ENCODE assay signal across 9 mouse cellular contexts in the genomic region with DNA sequence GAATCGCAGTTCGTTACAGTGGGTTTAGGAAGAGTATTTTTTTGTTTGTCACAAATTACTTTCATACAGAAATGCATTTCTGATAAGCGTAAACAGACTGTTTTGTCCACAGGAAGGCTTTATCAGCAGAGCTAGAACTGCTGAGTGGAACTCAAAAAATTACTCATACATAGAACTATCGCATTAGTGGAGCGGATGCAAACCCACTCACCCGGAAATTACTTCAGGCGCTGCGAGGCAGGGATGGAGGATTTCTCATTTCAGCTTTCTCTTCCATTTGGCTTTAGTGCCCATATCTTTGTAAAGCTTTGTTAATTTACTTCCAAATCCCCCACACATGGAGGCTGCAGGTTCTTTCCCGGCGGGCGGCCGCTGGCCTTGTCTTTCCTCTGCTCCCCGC. TPM values are rescaled to one million over a fixed set of nuclear protein-coding genes. Genes with fewer than 3 reads are reported as not detected.
DNase-seq lines count a peak whose midpoint lies in the region; ATAC-seq and TF ChIP-seq lines count a peak whose summit lies in the region.
"Had no signal": no experiment of that assay in that cellular context is flagged by ENCODE, and none has a peak within 500 bp of the region (broad histone marks: within the 10 kb centered on the region; RNA-seq: fewer than 3 reads in every experiment).

No protein-coding gene starts in this region.

- intact Hi-C loops in heart, adult 2 months (cut with DNase I), result no loop called here
- intact Hi-C loops in left cerebral cortex, postnatal 14 days (cut with DNase I), result no loop called here
- intact Hi-C loops in gastrocnemius, postnatal 36 days (cut with DNase I), result no loop called here

- 19% methylated on average over 13 of the region's 13 CpGs for WGBS in heart, embryonic 13.5 days
- WGBS in heart, adult 2 months, result 32% methylated on average over 13 of the region's 13 CpGs
- WGBS in embryonic facial prominence, embryonic 12.5 days, result 16% methylated on average over 13 of the region's 13 CpGs
- 34% methylated on average over 13 of the region's 13 CpGs for WGBS in intestine, embryonic 16.5 days

- TF ChIP-seq POLR2A in heart, adult 2 months (IDR thresholded peaks at IDR 0.05; ENCODE audit: insufficient read depth, low read depth, low read length), result no peak

- no peaks in the 10 kb centered on the region for H3K9me3 ChIP-seq in heart, embryonic 13.5 days
- no peaks in the 10 kb centered on the region for H3K9me3 ChIP-seq in embryonic facial prominence, embryonic 12.5 days
- no peaks in the 10 kb centered on the region for H3K9me3 ChIP-seq in intestine, embryonic 16.5 days (ENCODE audit: control insufficient read depth, low read length)

- no peak for DNase-seq in heart, adult 2 months
- peak; percentile 30 for DNase-seq in neural tube, embryonic 10.5 days (ENCODE audit: extremely low spot score, low spot score)
- no peak for DNase-seq in left cerebral cortex, postnatal 14 days (ENCODE audit: low spot score in 2 of 2)
- no peak for DNase-seq in gastrocnemius, postnatal 36 days
- no peak for DNase-seq in thymus, adult 18-20 months

- no peak overlapping the region for H3K27ac ChIP-seq in heart, embryonic 13.5 days (replicated peaks)
- no peak overlapping the region for H3K27ac ChIP-seq in heart, adult 2 months
- H3K27ac ChIP-seq in embryonic facial prominence, embryonic 12.5 days, result no peak overlapping the region
- H3K27ac ChIP-seq in intestine, embryonic 16.5 days (ENCODE audit: low read length), result no peak overlapping the region

- H3K36me3 ChIP-seq in heart, embryonic 13.5 days, result no peaks in the 10 kb centered on the region
- H3K36me3 ChIP-seq in heart, adult 2 months (ENCODE audit: control insufficient read depth, insufficient read depth, low read length), result no peaks in the 10 kb centered on the region
- H3K36me3 ChIP-seq in embryonic facial prominence, embryonic 12.5 days, result no peaks in the 10 kb centered on the region
- no peaks in the 10 kb centered on the region for H3K36me3 ChIP-seq in intestine, embryonic 16.5 days (ENCODE audit: control insufficient read depth, insufficient read depth, low read length)

- no peak for ATAC-seq in heart, embryonic 13.5 days (ENCODE audit: extremely low read depth, insufficient number of reproducible peaks, low FRiP score, low TSS enrichment)
- ATAC-seq in embryonic facial prominence, embryonic 12.5 days (ENCODE audit: insufficient number of reproducible peaks, insufficient read depth, low FRiP score, low TSS enrichment), result no peak
- no peak for ATAC-seq in intestine, embryonic 16.5 days

- peak overlapping the region; percentile 41 for H3K4me3 ChIP-seq in heart, embryonic 13.5 days
- no peak overlapping the region for H3K4me3 ChIP-seq in heart, adult 2 months
- H3K4me3 ChIP-seq in embryonic facial prominence, embryonic 12.5 days, result peak overlapping the region; percentile 22
- H3K4me3 ChIP-seq in intestine, embryonic 16.5 days (ENCODE audit: low read length), result peak overlapping the region; percentile 19

- peaks cover 4% of the 10 kb centered on the region; the same call in 1 of the 2 replicates for H3K27me3 ChIP-seq in heart, embryonic 13.5 days (replicated peaks)
- no peaks in the 10 kb centered on the region for H3K27me3 ChIP-seq in heart, adult 2 months (ENCODE audit: control insufficient read depth, insufficient read depth, low read length)
- H3K27me3 ChIP-seq in embryonic facial prominence, embryonic 12.5 days, result no peaks in the 10 kb centered on the region; the same call in 1 of the 2 replicates
- no peaks in the 10 kb centered on the region; the same call in 1 of the 2 replicates for H3K27me3 ChIP-seq in intestine, embryonic 16.5 days (replicated peaks; ENCODE audit: control insufficient read depth, insufficient read depth, low read length)
- H3K27me3 ChIP-seq: CH12.LX had no signal

- no peak for TF ChIP-seq EP300 in heart, adult 2 months (IDR thresholded peaks at IDR 0.05; ENCODE audit: insufficient read depth, low read depth, low read length)

- no peak for TF ChIP-seq CTCF in heart, adult 2 months (IDR thresholded peaks at IDR 0.05)

- H3K9ac ChIP-seq in heart, embryonic 13.5 days, result peak overlapping the region; percentile 9; the same call in 1 of the 2 replicates
- H3K9ac ChIP-seq in heart, adult 2 months (ENCODE audit: low read depth, low read length), result no peak overlapping the region
- H3K9ac ChIP-seq in embryonic facial prominence, embryonic 12.5 days, result no peak overlapping the region
- H3K9ac ChIP-seq in intestine, embryonic 16.5 days (ENCODE audit: low read depth, low read length), result no peak overlapping the region

- no peaks in the 10 kb centered on the region for H3K79me2 ChIP-seq in heart, adult 2 months (replicated peaks; ENCODE audit: control insufficient read depth, insufficient read depth, low read length)

- peak overlapping the region; percentile 69 for H3K4me2 ChIP-seq in heart, embryonic 13.5 days
- peak overlapping the region; percentile 44 for H3K4me2 ChIP-seq in embryonic facial prominence, embryonic 12.5 days (replicated peaks)
- H3K4me2 ChIP-seq in intestine, embryonic 16.5 days (ENCODE audit: low read depth, low read length), result peak overlapping the region; percentile 46

- no peaks in the 10 kb centered on the region for H3K4me1 ChIP-seq in heart, embryonic 13.5 days
- no peaks in the 10 kb centered on the region for H3K4me1 ChIP-seq in heart, adult 2 months (ENCODE audit: control insufficient read depth, insufficient read depth, low read length)
- H3K4me1 ChIP-seq in embryonic facial prominence, embryonic 12.5 days, result no peaks in the 10 kb centered on the region
- H3K4me1 ChIP-seq in intestine, embryonic 16.5 days (ENCODE audit: control insufficient read depth, insufficient read depth, low read length), result no peaks in the 10 kb centered on the region

RNA-seq across cellular contexts. Expression of a gene that starts 14.4 kb away (rescaled TPM):
- 2.3 and 4.2 TPM in 2 replicates for polyA plus RNA-seq in heart, embryonic 13.5 days (2015; fragmentation: Nextera tagmentation; extraction: Ambion mirVana)
- not detected for total RNA-seq in heart, adult 2 months (2021)
- 5.3 and 7.1 TPM in 2 replicates for polyA plus RNA-seq in heart, adult 2 months (2012; rRNA removed)
- polyA plus RNA-seq in embryonic facial prominence, embryonic 12.5 days (2016; fragmentation: Nextera tagmentation; extraction: Ambion mirVana), result 6.1 and 7.2 TPM in 2 replicates
- polyA plus RNA-seq in intestine, embryonic 16.5 days (2015; fragmentation: Nextera tagmentation; extraction: Ambion mirVana), result 4.9 and 6.5 TPM in 2 replicates
- total RNA-seq in left cerebral cortex, postnatal 14 days (2021), result 100 to 1,000 TPM; 178 to 193 TPM
- total RNA-seq in gastrocnemius, postnatal 36 days (2021), result not detected
- total RNA-seq: CH12.LX had no signal
